Mouse (Mus musculus): ENCODE measurements around the gene Arx. TPM values are rescaled to one million over a fixed set of nuclear protein-coding genes. Genes with fewer than 3 reads are reported as not detected.

The Arx gene
- polyA plus RNA-seq (2017; shearing (Covaris generic)): not detected

DNA sequence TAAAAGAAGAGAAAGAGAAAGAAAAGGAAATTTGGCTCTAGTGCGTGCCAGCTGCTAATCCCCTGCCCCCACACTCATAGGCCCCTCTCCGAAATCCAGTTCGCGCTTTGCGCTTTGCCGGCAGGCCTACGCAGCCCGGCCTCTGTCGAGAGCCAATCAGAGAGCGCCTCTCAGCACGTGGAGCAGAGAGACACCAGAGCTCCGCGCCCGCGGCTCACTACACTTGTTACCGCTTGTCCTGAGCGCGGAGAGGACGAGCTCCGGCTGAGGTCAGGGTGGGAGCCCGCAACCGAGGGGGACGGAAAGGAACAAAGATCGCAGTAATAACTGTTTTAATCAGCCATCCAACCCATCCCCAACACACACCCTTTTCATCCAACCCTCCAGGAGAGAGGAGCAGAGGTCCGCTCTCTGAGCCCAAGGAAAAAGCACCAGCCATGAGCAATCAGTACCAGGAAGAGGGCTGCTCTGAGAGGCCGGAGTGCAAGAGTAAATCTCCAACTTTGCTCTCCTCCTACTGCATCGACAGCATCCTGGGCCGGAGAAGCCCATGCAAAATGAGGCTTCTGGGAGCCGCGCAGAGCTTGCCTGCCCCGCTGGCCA, at the start of gene Arx:
Gene Arx, plus strand, starts transcription at position 155 of the 603 bp plus-strand sequence.

